Mouse (Mus musculus) myocyte (in vitro differentiated cells): ENCODE results near the gene Syt13.

ENCODE experiments used
- E2F4 ChIP-seq: IDR thresholded peaks from one replicate; pipeline ENCODE4 v1.6.1; 2011; ENCODE audit warnings: mild to moderate bottlenecking, control low read depth, moderate library complexity; ENCODE audit not compliant: insufficient read depth
- POLR2AphosphoS2 ChIP-seq: IDR thresholded peaks from one replicate; pipeline ENCODE4 v1.6.1; 2011; ENCODE audit warnings: low read depth, control low read depth; ENCODE audit not compliant: insufficient read length
- REST ChIP-seq: IDR thresholded peaks from one replicate; pipeline ENCODE4 v1.6.1; 2011; ENCODE audit warnings: mild to moderate bottlenecking, control low read depth, moderate library complexity; ENCODE audit not compliant: insufficient read depth, insufficient read length

- TF ChIP-seq REST = no peak
- TF ChIP-seq POLR2AphosphoS2 = no peak
- TF ChIP-seq E2F4 = no peak
Observed at GRCm38 (mm10) chr2:92884976-92885375, 29.9 kb upstream of the Syt13 start.
